Mouse (Mus musculus) left cerebral cortex, postnatal 10 days (tissue): Measurements from ENCODE around the gene Dstn. TPM values are rescaled to one million over a fixed set of nuclear protein-coding genes. Genes with fewer than 3 reads are reported as not detected.
A peak's percentile ranks its signal among the peaks of the same experiment; 100 is the strongest.

Source experiments
- DNase-seq, 2 experiments: peaks; one replicate each; pipeline ENCODE4 v3.0.0; 2021 to 2022; ENCODE audit warnings: low spot score in 2 of 2, mixed read lengths in 1 of 2; ENCODE audit errors: extremely low spot score in 1 of 2
- intact Hi-C: fragments of 180-260 bp; cut with DNase I; formaldehyde crosslinking; loops from one replicate; pipeline ENCODE4 v1.15.1; 2025
- total RNA-seq, 2 experiments: library from RNA; stranded (reverse); gene quantifications; 2 replicates each; pipeline ENCODE4 v1.2.3; 2021

Dstn gene
- total RNA-seq, 2 experiments from 2014 or later = 257 to 270 TPM

DNA sequence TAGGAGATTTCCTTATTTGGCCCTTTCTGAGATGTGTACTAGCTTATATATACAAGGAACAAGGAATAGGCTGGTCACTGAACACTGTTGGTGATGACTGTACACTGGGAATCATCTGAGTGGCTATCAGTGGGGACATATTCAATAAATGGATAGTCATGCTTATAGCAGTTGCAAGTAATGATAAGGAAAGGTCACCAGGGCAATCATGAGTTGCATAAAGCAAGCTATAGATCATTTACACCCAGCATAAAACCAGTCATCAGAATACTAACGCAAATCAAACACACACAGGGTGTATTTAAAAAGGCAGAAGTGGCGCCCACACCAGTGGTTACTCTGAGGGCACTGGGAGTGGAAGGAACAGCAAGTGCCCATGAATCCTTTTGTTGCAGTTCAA is 2.9 kb upstream of the Dstn start:
- intact Hi-C loops = no loop called here
- DNase-seq = no peak

DNA sequence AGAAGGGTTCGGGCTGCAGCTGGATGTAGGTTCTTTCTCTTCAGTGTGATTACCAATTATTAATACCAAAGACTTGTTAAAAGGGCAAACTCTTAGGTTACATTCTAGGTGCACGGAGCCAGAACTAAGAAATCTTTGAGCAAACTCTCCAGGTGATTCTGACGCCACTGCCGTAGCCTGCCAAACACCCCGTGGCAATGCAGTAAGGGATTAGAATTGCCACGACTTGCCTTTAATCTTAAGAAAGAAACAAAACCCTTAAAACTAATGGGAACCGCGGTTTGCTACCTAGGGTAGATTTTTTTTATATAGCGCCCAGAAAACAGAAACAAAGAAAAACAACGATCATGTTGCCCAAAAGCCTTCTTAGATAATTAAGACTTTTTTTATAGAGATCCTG is 899 bp upstream of the Dstn start:
- DNase-seq = no peak
- intact Hi-C loops = no loop called here

DNA sequence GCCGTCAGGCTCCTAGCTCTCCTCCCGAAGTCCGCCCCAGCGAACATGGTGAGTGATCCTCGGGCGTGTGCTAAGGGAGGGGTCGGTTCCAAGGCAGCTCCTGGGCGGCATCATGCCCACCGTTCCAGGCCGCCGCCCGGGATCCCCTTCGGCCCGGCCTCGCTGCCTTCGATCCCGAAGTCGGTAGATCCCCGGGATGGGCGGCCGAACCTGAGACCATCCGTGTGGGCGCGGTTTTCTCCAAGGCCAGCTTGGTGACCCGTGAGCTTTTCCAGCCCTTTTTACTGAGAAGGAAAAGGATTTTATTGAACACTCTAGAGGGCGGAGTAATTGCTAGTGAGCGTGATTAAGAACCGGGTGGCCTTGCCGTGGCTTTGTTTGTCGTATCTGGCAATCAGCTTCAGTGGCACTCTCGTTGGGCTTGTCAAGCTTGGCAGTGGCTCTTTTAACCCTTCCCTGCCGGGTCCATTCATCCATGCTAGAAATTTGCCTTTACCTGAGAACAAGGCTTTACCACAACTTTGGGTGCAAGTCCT is 548 bp downstream of the Dstn start:
- peak in 1 of 2 experiments; percentile 30 for DNase-seq
- intact Hi-C loops = no loop called here

DNA sequence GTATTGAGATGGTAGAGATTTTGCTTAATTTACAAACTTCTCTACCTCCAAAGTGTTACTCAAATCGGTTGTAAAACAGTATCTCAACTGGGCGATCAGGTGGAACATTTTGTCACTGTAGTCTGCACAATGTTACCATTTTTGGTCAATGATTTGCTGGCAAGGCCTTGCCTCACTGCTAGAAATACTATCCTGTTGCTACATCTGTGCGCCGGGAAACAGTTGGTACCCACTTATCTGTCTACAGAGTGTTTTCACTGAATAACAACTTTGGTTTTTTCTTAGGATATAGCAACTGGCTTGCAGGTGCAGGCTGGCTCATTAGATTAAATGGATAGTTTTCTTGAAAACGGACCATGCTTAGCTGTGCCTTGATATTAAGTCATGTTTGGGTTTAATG is 1.1 kb downstream of the Dstn start:
- intact Hi-C loops = no loop called here

DNA sequence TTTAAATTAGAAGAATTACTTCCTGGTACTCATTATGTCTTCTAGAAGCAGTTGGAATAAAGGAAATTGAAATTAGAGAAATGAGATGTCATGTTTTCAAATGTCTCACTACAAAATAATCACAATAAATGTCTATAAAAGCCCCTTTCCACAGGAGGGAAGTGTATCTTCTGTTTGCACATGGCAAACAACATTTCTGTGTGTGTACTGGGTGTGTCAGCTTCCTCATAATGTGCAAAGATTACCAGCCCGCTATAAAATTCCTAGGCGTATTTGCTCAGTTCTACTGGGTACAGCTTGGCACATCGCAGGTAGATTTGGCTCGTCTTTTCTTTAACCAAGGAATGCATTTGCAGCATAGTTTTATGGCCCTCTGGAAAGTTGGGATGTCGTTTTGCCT is 2.5 kb downstream of the Dstn start:
- intact Hi-C loops = no loop called here
- no peak for DNase-seq

More for the DNA sequence above, 1.1 kb downstream of the Dstn start:
- DNase-seq = no peak

DNA sequence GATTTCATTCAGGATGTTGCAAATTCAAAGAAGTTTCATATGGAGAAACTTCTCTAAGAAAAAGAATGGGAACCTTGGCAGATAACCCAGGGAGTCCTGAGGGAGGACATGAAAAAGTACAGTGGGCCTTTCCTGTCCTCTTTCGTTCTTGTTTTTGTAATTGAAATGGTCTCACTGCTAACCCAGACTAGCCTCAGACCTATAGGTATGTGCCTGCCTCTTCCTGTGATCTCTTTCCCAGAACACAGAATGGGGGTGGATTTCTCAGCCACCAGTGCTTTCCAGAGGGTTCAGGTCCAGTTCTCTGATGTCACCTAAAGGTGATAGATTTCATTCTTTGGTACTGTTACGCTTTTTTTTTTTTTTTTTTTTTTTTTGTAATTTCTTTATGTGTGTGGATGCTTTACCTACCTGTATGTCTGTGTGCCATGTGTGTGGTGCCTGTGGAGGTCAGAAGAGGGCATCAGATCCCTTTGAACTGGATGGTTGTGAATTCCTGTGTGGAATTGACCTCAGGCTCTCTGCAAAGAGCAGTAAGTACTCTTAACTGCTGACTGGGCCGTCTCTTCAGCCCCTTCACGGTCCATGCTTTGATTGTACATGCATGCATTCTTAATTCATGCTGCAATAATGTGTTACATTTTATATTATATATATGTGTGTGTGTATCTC is 3.8 kb downstream of the Dstn start:
- intact Hi-C loops = no loop called here
- DNase-seq = no peak

DNA sequence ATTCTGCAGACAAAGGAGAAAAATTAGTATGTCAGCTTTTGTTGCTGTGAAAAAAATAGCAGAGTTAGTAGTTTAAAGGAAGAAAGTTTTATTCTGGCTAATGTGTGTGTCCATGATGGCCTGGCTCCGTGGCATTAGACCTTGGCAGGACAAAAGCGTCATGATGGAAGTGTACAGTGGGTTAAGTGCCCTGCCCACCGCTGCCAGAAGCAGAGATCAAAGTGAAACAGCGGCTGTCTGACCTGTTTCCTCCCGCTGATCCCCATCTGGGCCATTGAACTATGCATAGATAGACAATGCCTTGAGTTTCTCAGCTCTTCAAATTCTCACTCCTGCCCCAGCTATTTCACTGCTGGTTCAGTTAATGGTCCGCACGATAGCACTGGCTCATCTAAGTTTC is 9.0 kb downstream of the Dstn start:
- no peak for DNase-seq
- intact Hi-C loops = no loop called here

DNA sequence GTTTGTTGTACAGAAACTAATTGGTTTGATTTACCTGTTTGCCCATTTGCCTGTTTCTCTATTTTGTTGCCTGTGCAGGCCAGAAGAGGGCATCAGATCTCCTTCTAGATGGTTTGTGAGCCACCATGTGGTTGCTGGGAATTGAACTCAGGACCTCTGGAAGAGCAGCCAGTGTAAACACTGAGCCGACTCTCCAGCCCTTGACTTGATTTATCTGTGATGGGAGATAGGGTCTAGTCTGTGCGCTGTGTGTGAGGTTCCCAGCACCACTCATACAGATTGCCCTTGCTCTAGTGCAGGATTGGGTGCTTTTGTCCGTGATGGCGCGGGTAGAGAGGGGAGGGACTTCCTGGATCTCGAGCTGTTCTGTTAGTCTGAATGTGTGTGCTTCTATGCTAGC is 10.7 kb downstream of the Dstn start:
- DNase-seq = no peak
- intact Hi-C loops = no loop called here

DNA sequence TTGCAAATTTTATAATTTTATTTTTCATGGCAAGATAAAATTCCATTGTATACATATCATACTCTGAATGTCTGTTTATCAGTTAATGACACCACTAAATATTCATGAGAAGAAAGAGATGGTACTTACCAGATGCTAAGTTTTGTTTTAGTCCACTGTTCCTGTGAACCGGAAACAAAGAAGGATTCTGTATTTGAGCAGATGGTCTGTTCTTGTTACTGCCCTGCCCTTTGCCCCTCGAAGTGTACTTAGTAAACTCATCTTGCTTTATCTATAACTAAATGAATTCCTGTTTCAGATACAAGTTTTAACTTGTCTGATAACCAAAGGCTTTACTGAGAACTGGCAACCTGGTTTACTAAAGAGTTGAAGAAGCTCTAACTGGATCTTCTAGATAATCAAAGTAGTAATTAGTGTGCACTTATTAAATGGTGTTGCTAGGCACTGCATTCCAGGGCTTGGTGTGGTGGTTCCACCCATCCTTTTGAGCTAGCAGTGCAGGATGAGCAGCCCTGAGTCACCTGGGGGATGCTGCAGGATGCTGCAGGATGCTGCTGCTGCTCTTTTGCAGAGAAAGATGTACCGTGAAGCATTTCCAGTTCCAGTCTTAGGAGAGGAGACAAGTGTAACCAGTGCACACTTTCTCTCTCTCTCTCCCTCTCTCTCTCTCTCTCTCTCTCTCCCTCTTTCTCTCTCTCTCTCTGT is 14.6 kb downstream of the Dstn start:
- intact Hi-C loops = no loop called here

DNA sequence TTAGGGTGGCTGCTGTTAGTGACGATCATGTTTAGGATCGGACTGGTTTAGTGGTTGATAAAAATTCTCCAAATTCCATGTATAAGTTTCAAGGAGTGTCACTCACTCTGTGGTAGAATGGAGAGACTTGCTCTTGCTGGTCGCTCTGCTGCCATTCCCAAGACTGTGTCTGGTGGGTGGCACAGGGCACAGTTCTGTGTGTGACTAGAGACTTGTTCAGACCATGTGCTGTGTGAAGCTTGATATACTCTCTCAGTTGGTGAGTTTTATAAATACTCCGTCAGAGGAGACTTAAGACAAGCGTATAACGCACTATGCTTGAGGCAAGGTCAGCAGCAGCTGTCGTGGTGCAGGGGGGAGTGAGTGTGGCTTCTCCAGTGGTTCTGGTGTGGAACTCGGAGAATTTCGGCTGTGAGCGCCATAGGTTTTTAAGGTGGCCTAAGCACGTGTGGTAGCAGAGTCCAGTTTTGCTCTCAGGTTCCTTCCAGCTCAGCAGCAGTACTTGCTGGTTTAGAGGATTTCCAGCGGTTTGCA is 17.3 kb downstream of the Dstn start:
- no peak for DNase-seq
- intact Hi-C loops = no loop called here

More for the DNA sequence above, 14.6 kb downstream of the Dstn start:
- no peak for DNase-seq

DNA sequence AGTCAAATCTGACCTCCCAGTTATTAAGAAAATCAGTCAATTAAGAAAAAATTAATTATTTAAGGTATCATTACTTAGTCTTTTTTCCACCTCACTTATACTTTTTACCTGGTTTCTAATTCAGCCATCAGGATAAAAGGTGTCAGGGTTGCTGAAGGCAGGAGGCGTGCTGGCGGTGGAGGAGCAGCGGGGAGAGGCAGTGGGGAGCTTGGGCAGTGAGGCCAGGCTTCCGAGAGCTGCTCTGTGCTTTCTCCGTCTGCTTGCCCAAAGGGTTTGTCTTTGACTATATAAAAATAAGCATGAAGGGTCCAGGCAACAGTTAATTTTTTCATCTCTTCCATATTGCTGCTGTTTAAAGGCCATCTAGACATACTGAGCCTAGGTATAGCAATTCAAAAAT is 18.4 kb downstream of the Dstn start:
- DNase-seq = no peak
- intact Hi-C loops = no loop called here

DNA sequence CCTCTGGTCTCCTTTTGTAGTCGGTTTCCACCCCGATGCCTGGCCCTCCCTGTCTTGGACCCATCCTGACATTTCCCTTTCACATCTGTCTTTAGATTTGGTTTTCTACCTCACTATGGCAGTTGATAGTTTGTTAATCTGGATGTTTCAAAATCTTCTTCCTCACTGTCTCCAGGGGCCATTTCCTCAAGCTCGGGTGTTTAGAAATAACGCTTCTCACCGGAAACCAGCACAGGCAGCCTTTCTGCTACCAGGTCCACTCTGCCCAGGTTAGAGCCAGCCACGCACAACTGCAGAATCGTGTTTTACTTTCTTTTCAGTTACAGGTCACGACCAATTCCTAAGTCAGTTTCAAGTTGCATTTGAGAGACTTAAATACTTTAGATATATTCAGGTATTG is 19.3 kb downstream of the Dstn start:
- intact Hi-C loops = no loop called here

DNA sequence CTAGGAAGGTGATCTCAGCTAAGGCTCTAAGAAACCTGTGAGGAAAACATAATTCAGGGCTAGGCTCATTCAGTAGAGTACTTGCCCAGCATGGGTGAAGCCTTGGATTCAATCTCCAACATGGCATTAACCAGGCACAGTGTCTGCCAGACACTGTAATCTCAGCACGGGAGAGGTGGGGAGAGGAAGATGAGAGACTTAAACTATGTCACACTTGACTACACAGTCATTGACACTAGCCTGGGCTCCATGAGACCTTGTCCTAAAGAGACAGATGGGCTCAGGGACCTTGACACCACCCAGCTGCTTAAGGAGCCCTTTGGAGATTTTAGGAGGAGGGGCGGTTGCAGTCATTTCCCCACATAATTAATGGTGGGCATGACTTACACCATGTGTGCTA is 22.7 kb downstream of the Dstn start:
- intact Hi-C loops = no loop called here
- DNase-seq = no peak

More for the DNA sequence above, 19.3 kb downstream of the Dstn start:
- no peak for DNase-seq

DNA sequence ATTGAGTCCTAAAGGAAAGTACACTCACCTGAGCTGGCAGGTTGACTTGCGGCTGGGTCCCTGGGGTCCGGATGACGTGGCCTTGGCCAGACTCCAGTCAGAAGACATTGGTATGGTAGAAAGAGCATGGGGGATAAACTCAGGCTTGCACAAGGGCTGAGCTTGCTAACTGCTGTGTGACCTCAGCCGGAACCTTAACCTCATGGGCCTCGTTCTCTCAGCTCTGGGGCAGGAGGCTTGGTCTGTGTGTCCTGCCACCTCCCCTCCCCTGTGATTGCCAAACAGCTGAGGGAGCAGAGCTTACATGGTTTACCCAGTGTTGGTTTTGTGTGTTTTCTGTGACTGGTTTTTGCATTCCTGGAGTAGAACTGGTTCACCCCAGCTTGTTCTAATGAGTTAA is 25.3 kb downstream of the Dstn start:
- intact Hi-C loops = no loop called here
- DNase-seq = no peak

DNA sequence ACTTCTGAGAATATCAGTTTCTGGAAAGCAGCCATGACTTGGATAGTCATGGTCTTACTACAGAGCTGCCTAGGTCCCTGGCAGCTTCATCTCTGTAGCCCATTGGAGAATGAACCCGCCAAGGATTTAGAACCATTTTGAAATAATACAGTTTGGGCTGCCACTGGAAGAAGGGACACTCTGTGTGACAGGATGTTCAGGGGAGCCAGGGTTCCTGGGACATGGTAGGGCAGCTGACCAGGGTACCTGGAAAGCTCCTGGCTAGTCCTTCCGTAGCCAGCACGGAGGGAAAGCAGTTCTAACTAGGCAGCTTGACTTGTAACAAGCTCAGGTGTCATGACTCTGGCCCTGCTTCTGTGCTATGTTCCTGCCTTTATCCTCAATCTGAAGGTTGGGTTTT is 29.7 kb downstream of the Dstn start:
- DNase-seq = no peak

DNA sequence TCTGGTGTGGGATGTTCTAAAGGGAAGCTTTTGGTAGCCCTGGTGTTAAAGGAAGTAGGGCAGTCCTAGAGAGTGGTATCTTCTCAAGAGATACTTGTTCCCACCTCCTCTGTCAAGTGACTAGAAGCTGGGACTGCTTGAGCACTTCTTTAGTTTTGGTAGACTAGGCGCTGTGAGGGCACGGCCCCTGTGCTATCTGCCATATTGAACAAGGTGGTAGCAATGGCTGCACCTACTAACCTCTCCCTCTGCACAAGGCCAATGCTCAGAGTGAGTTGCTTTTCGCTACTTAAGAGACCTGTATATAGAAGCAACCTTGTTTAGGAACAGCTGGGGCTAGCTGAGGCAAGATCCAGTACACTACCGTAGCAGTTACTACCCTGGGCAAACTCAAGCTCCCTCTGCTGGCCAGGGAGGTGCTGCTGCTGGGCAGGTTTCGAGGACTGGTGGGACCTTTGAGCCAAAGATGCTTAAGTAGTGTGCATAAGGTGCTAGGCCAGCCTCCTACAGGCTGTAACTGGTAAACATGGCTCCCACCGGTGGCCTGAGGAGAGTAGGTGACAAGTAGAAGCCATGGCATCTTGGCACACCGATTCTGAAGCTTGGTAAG is 30.5 kb downstream of the Dstn start:
- intact Hi-C loops = no loop called here
- DNase-seq = no peak

More for the DNA sequence above, 29.7 kb downstream of the Dstn start:
- intact Hi-C loops = no loop called here

DNA sequence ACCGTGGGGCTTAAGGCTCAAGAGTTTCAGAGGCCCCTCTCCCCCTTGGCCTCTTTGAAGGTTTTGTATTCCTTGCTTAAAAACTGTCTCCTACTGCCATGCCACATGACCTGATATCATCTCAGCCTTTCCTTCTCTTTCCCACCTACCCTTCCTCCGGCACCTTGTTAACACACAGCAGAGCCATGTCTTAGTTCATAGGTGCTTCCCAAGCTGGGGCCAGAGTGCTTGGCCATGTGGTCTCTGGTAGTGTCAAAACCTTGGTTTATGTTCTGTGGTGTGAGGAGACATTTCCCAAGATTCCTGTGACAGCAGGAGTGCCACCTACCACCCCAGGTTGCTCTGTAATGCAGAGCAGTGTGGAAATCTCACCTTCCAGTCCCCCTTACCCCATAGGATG is 31.3 kb downstream of the Dstn start:
- DNase-seq = no peak

DNA sequence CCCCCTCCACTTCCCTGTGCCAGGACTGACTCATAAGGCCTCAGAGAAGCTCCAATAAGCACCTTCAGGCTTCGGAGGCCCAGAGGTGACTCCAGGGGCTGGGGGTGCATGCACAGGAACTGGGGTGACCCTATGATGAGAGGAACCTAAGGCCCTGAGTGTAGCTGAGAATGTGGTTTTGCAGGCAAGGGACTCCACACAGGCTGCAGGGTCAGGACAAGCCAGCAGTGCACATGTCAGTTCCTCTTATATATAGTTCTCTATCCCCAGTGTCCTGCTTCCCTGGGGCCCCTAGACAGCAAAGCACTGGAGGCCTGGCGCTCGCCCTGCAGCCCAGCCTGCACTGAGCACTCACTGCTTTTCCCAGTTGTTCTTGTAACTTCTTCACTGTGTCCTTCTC is 32.9 kb downstream of the Dstn start:
- DNase-seq = no peak

More for the DNA sequence above, 31.3 kb downstream of the Dstn start:
- intact Hi-C loops = no loop called here

DNA sequence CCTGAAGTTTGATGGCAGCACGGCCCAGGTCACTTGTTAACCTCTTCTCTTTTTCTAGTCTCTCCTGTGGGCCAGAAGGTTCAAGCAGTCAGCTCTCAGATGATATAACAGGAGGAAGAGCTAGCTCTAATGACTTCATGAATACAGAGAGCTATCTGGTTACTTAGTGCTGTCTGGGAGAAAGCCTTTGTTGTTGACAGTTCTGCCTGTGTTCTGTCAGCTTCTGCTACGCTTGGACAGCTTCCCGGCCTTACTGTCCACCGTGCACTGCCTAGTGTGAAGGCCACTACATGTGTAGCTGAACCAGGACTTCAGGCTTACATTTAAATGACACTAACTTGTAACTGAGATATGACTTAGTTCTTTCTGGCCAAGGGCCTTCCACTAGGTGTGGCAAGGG is 33.3 kb downstream of the Dstn start:
- no peak for DNase-seq
- intact Hi-C loops = no loop called here

More for the DNA sequence above, 32.9 kb downstream of the Dstn start:
- intact Hi-C loops = no loop called here

DNA sequence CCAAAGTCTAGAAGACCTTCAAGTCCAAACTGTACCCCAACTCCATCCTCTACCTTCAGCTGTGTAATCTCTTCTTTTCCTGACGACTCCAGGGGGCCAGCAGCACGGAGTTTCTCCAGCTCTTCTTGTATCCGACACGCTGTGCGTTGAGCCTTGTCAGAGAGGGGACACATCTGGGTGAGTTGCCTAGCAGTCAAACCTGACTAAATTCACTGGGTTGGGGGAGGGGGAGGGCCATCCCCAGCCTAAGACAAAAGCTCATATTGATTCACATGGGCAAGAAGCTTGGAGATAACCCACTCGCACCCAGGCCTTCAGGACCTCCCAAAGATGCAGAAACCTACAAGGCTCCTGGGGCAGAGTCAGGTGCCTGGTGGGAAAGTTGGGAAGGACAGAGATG is 34.1 kb downstream of the Dstn start:
- DNase-seq = no peak
- intact Hi-C loops = no loop called here
